Mouse (Mus musculus) large intestine, adult 2 months (tissue): Measurements from ENCODE around the gene Btk. TPM values are rescaled to one million over a fixed set of nuclear protein-coding genes. Genes with fewer than 3 reads are reported as not detected.

Experiments used
- DNase-seq: peaks from one replicate; pipeline ENCODE4 v3.0.0-alpha.2; 2012; ENCODE audit warnings: low read depth, low spot score
- WGBS: fragments of 180-500 bp; shearing (Covaris S2); methylation state at CpG from one replicate; pipeline ENCODE4 v1.1.7; 2018; 5-methylcytosine and 5-hydroxymethylcytosine counted together
- polyA plus RNA-seq: library from polyadenylated mRNA; depleted of rRNA; stranded (reverse); fragments of >200 nt; gene quantifications from 2 replicates; pipeline ENCODE4 v1.2.3, GENCODE M21; 2012; rRNA removed

Gene Btk
- polyA plus RNA-seq, 1 experiment: 2.0 TPM

- 69% methylated on average over 6 of the region's 6 CpGs for WGBS
- no peak for DNase-seq
Observed at GRCm38 (mm10) chrX:134507977-134508376, 75.4 kb downstream of the Btk start.

- 76% methylated on average over 8 of the region's 8 CpGs for WGBS
- DNase-seq: no peak
Observed at GRCm38 (mm10) chrX:134500651-134501050, 82.7 kb downstream of the Btk start.

Other genes with a start within 250 kb of the Btk start
- 0.30 and 0.34 TPM in 2 replicates for gene Drp2, start 179.0 kb downstream of the Btk start, polyA plus RNA-seq
- not detected in 2 replicates for gene Taf7l, start 107.1 kb downstream of the Btk start, polyA plus RNA-seq
- gene Timm8a1, start 41.7 kb downstream of the Btk start, polyA plus RNA-seq: 3.0 and 4.0 TPM in 2 replicates
- gene Rpl36a, start 2.1 kb upstream of the Btk start, polyA plus RNA-seq: 141 and 203 TPM in 2 replicates
- gene Gla, start 17.6 kb upstream of the Btk start, polyA plus RNA-seq: 3.9 and 4.1 TPM in 2 replicates
- gene Hnrnph2, start 17.6 kb upstream of the Btk start, polyA plus RNA-seq: 9.3 and 11.9 TPM in 2 replicates
- gene Armcx4, start 102.9 kb upstream of the Btk start, polyA plus RNA-seq: 0.11 and 0.23 TPM in 2 replicates
- 0.77 and 1.4 TPM in 2 replicates for gene Armcx1, start 134.4 kb upstream of the Btk start, polyA plus RNA-seq
- 0.38 and 0.44 TPM in 2 replicates for gene Armcx6, start 167.8 kb upstream of the Btk start, polyA plus RNA-seq
- gene Armcx3, start 173.0 kb upstream of the Btk start, polyA plus RNA-seq: 2.9 and 3.0 TPM in 2 replicates
- 2.7 and 3.5 TPM in 2 replicates for gene Armcx2, start 225.7 kb upstream of the Btk start, polyA plus RNA-seq